Mouse (Mus musculus) adrenal gland, postnatal 14 days (tissue): ENCODE data around the gene D930020B18Rik. TPM values are rescaled to one million over a fixed set of nuclear protein-coding genes. Genes with fewer than 3 reads are reported as not detected.

ENCODE experiments used
- DNase-seq: peaks from one replicate; pipeline ENCODE4 v3.0.0; 2021; ENCODE audit warnings: mixed read lengths
- total RNA-seq: library from RNA; stranded (reverse); gene quantifications from 2 replicates; pipeline ENCODE4 v1.2.3, GENCODE M21; 2021

D930020B18Rik gene
- total RNA-seq, 1 experiment from 2014 or later, result not detected

DNA sequence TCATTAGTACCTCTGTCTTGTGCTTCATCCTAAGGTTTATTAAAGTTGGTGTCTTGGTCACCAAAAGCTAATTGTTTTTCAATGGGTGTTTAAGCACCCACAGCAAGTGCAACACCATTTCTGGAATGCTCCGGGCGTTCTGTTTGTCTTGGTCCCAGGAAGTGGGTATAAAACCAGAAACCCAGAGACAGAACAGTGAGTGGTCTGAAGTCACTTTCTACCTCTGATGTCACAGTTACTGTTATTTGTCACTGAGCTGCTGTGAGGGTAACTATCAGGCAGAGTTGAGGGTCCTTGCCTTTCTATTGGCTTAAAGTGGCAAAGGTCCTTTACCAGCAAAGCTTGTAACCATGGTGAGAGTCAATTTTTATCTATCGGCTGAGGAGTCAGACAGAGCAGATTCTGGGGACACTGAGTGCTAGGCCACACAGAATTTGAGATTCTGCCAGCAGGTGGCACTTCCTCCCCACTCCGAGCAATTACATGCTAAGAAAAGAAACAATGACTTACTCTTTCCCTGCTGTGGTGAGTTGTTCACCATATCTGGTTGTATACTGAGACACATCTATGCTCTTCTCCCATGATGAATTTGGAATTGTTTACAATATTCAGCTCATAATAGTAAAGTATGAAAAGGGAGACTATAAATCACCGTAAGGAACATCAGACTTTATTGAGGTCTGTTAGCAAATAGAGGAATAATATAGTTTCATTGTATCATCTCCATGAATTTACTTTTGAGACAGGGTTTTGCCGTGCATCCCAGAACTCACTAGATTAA is 1.0 kb upstream of the D930020B18Rik start:
- DNase-seq, result peak; percentile 21

DNA sequence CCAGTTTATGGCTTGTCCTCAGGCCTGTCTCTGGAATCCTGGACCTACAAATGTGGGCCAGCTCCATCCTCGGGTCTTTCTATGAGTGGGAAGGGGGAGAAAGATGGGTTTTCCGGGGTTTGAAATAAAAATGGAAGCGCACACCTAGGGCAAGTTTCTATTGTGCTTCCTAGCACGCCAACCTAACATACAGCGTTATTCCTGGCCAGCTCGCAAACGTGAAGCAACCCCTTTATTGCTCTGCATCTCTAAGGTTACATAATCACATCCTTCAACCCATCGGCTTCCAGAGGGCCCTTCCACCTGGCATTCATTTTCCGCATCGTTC is 480 bp upstream of the D930020B18Rik start:
- no peak for DNase-seq

DNA sequence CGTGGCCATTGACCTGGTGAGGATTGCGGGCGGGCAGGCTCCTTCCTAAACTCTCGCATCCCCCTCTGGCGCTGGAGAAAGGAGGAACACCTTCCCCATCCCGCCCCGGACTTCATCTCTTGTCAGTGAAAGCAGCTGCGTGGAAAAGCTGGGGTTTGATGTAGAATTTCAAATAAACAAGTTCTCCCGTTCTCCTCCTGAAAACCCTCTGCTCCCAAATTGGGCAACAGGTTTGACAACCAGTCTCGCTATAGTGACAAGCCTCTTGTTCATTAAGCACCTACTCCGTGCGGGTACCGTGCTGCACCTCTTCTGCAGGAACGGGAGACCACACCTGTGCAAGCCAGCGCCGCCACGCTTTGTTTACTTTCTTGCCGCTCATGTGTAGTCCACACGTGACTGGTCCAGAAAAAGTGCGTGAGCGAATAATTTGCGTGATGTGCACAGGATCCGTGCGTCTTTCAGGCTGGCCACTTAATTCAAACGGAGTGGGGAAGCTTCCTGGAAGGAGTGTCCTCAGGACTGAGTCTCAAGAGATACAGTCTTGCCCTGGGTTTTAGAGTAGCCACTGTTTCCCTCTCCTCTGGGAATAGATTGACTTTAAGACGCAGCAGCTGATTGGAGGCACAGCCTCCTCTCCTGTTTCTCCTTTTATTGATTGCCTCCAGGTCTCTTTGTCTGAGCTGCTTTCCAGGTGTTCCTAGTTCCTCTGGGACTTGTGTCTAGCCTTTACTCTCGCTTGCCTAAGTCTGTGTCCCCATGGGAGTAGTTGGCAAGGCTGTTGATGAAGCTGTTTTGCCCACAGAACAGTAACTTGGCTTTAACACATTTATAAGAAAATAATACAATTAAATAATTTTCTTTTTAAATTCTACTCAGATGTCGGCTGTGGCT is 913 bp downstream of the D930020B18Rik start:
- DNase-seq, result peak; percentile 20

DNA sequence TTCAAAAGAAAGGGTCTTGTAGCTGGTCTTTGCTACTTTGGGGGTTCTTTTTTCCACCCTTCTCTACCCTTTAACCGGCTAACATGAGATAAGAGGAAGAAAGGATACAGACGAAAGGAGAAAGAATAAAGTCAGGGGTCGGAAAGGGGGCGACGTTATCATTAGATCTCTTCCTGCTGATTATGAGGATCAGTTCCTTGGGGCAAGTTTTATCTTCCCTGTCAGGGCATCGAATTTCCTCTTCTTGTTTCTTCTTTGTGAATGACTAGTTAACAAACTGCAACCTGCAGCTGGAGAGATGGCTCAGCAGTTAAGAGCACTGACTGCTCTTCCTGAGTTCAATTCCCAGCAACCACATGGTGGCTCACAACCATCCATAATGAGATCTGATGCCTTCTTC is 4.9 kb downstream of the D930020B18Rik start:
- no peak for DNase-seq

DNA sequence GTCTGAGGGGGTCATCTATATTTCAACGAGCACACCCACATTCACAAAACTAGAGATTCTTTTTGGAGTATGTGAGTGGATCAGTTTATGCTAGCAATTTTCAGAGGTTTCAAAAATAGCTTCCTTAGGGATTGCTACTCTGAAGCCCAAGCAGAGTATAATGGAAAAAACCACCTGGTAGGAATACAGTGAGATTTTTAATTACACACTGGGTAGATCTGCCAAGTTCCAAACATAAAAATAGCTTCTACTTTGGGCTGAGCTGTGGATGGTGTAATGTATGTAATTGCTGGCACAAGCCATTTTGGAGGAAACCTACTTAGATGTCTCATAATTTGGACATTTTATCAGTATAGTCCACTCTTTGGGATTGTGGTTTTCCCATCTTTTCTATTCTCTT is 11.7 kb downstream of the D930020B18Rik start:
- no peak for DNase-seq

DNA sequence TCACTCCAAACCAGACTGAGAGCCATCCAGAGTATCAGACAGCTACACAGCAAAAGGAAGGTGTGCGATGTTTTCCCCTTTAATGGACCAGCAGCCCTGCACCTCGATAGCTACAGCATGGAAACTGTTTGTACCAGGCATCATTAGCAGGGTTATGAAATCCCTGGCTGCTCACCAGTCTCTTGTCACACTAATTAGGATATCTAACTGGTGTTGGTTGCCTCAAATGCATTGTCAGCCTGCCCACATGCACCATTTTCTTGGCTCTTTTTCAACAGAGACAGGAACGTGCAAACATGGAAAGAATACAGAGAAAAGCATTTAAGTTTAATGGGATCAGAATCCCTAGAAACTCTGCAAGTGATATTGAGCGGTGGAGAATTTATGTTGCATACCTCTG is 14.5 kb downstream of the D930020B18Rik start:
- DNase-seq, result no peak

DNA sequence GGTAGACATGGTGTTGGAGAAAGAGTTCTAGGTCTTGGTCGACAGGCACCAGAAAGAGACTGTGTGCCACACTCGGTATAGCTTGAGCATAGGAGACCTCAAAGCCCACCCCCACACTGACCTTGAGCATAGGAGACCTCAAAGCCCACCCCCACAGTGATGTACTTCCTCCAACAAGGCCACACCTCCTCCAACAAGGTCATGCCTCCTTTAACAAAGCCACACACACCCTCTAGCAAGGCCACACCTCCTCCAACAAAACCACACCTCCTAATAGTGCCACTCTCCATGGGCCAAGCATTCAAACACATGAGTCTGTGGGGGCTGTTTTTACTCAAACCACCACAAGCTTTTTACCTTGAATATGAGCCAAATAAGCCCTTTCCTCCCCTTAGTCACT is 21.3 kb downstream of the D930020B18Rik start:
- no peak for DNase-seq

DNA sequence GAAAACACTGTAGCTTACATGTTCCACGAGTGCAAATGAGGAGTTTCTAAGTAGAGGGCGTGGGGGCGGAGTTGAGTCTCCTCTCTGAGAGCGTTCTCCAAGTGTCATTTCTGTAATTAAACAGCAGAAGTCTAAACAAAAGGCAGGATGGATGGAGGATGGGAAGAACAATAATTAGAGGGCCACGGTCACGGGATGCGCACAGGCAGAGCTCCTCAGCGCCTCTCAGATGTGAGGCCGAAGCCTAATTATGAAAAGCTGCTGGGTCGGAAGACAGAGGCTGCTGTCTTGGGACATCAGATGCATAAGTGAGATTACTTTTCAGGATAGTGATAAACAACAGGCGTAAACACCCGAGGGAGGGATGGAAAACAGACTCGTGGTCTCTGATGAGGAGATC is 22.2 kb downstream of the D930020B18Rik start:
- DNase-seq, result no peak

DNA sequence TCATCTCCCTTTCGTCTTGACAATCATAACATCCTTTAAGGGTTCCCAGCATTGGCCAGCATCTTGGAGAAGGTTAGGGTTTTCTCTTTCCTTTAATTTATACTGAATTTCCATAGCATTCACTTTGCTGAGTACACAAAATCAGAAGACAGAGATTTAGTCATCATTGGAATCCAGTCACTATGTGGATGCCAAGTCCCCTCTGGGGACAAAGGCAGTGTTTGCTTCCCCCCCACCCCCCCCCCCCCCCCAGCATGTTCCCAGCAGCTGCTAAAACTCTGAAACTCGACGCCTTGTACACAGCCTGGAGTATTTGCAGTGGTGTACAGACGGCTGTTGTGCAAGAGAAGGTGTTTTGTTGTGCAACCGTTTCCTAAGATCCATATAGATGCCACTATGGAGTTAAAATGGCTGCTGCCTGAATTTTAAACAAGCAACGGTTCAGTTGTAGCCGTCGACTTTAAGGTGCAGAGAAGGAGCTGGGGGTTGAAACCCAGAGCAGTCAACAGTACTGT is 24.3 kb downstream of the D930020B18Rik start:
- DNase-seq, result no peak

DNA sequence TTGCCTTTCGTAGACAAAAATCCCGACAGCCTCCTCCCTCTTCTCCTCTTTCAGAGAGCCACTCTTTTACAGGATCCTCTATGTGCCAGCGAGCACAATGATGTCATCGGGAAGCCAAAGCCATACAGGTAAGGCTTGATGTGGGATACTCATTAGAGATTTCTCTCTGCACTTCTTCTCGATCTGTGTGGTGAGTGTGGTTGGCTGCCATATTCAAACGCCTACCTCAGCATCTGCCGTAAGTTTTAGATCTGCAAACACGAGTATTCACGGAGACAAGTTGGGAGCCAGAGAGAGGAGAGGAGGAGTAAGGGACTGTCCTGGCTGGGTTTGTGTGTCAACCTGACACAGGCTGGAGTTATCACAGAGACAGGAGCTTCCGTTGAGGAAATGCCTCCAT is 27.7 kb downstream of the D930020B18Rik start:
- no peak for DNase-seq

DNA sequence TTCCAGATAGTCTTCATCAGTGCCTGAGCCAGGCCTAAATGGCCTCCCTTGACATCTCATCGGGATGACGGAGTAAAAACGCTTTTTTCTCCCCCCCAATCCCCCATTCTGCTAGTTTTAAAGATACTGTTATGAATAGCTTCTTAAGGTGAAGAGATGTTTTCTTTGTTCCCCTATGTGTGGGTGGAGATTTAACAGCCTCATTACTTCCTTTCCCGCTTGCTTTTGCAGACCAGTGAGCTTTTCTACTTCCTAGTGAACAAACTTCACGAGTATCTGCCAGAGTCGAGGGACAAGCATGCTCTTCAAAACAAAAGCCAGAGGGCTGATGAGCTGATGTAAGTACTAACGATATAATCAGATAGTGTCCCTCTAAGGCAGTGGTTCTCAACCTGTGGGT is 35.6 kb downstream of the D930020B18Rik start:
- DNase-seq, result no peak

DNA sequence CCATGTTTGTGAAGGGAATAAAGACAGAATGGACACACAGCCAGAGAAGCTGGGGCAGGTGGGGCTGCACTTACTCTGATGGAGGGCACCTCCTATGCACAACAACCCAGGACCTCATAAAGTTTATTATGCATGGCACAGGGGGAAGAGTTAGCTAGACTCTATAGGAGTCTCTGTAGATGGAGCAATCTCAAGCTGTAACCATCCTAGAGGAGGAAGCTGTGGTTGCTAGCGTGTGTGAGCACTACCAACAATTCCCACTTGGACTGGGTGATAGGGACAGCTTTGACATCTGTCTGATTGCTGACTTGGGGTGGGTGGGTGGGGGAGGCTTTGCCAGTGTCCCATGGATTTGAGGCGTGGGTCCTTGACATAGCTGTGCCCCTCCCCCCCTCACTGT is 39.5 kb downstream of the D930020B18Rik start:
- DNase-seq, result no peak

DNA sequence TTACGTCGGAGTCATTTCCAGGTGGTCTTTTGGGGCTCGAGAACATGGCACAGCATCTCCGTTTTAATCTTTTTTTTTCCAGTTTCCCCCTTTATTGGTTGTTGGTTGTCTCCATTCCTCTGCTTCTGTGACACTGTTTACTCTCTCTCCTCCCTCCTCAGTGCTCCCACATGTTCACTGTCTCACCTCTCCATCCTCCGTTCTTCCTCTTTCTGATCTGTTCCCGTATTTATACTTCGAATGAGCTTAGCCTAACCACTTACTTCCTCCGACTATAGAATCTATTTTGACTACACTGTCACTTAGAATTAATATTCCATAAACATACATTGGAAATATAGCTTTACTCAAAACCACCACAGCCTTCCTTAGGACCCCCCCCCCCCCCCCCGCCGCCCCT is 41.2 kb downstream of the D930020B18Rik start:
- no peak for DNase-seq

DNA sequence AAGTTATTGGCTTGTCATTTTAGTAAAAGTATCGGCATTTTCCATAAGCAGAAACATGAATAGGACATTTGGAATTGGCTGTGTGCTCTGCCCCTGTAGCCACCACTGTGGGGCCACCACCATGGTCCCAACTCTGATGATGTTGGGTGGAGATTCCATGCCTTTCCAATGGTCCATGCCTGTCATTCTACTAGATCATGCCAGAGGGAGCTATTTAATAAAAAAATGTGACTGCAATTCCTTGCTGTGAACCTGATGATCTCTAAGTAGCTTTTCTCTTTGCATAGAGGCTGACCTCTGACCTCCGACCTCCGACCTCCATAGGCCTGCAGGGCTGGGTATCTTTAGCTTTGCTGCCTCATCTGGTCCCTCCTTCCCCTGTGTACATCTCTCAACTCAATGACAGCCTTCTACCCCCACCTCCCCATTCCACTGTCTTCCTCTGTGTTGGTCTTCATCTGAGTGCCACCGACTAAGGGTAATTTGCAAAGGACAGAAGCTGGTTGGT is 44.8 kb downstream of the D930020B18Rik start:
- peak; percentile 17 for DNase-seq

DNA sequence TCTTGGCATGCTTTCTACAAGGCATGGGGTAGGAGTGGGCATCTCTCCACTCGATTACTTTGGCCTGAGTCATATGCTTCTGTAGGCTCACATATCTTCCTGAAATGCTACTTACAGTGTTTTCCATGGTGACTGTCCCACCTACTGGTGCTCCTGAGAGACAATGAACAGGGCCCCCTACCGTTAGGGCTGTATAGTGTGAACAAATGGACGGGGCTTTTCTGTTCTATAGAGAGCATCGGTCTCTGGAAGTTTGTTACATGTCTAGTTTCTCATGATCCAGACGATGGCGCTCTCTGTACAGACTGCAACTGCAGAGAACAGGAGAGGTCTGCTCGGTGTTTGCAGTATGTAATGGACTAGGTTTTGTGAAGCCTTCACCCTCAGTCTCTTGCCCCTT is 46.1 kb downstream of the D930020B18Rik start:
- no peak for DNase-seq

DNA sequence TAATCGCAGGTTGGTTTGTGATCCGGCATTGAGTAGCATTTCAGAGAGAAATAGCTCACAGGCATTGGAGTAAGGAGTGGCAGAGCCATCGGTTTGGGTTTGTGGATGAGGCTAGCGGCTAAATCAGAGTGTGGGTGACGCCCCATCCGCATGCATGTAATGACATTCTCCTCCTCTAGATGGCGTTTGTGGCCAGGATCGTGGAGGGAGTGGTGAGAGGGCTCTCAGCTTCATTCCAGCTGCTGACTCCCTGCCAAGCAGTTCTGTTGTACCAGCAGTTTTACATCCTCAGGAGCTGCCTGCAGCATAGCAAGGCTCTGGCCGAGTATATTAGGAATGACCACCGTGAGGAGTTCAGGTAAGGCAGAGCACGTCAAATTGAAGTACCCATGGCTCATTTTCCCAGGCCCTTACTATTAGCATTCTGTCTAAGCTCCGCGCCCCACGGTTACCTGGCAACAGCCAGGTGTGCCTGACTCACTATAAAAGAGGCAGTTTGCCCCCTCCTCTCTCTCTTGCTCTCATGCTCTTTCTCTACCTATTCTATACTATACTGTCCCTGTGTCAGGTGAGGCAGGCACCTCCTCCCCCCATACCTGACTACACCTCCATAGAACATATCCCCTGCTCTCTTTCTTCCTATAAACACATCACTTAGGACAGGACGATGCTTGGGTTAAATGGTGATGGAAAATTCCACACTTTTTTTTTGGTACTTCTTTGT is 48.4 kb downstream of the D930020B18Rik start:
- DNase-seq, result peak; percentile 86

DNA sequence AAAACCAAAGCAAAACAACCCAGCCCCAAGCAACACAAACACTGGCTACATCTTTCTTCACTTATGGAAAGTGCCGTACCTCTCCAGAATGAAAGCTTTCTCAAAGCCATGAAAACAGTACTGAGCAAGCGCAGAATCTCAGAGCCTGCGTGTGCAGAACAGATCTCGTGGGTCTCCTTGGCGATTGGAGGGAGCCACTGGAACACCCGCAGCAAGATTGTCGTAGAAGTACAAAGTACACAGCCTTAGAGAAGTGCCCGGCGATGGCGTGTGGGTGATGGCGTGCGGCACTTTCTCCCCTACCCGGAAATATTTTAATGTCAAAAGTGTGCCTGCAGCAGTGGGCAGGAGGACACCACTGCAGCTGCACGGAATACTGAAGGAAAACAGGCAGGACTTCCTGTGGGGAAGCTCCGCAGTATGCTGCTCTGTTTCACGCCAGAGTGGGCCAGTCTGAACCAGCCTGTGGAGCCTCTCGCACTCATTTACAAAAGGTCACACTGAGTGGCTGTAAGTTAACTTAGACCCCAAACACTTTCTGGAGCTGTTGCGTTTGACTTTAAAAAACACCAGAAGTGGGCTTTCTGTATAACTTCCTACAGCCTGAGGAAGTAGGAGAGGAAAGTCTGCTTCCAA is 51.7 kb downstream of the D930020B18Rik start:
- DNase-seq, result no peak

DNA sequence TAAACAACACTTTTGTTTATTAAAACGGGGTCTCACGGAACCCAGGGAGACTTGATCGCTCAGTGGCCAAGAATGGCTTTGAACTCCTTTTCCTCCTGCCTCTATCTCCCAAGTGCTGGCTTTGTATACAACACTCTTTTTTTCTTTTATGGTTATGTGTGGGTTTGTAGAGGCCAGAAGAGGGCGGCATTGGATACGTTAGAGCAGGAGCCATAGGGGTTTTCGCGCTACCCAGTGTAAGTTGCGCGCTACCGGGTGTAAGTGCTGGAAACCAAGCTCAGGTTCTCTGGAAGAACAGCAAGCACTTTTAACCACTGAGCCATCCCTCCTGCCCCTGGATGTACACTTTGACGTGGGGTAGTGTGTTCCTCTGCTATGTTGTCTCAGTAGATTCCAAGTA is 53.2 kb downstream of the D930020B18Rik start:
- no peak for DNase-seq

DNA sequence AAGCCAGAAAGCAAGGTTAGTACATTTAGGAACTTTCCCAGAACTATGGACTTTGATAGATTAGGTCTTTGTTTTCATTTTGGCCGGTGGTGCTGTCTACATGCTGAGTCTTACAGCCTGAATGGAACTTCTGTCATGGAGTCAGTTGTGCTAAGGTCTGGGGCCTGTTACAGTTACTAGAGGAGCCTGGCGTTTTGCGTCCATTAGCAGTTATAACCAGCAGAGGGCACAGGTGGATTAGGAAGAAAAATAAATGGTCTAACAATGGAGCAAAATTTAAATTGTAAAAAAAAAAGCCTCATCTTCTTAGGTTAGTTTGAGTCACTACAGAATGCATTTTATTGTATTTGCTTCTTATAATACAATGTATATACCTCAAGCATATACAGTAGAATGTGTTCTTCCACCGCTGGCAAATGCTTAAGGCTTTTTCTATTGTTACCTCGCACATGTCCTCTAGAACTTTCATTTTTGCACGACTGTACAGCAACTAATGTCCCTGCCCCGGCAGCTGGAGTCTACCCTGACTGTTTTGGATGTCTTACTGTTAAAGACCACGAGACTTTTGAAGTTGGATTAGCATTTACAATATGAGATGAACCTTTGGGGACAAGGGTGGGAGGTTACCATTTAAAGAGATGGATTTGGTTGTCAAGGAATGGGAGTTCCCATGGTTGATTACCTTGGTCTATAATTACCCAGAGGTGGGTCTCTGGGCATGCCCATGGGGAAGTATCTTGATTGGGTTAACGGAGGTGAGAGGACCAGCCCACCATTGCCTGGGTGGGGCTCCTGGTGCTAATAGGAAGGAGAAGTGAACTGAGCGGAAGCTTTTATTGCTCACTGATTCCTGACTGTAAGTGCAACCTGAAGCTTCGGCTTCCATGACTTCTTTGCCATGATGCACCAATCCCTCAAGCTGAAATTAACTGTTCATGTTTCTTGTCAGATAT is 60.2 kb downstream of the D930020B18Rik start:
- DNase-seq, result peak; percentile 59

DNA sequence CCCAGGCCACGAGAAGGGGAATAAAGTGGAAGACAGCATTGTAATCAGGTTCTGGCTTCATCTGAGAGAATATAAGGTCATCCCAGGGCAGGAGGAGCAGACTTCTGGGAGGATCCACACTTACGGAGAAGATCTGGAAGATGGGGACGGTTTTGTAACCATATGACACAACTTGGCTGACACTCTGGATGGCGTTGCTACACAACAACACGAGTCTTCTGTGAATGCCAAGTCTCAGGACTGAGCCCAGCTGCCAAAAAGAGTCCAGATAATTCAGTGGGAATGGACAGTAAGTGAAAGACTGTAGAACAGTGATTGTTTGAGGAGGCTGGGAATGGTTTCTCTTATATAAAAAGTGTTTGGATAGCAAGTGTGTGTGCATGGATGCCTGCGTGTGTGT is 62.2 kb downstream of the D930020B18Rik start:
- peak; percentile 40 for DNase-seq

DNA sequence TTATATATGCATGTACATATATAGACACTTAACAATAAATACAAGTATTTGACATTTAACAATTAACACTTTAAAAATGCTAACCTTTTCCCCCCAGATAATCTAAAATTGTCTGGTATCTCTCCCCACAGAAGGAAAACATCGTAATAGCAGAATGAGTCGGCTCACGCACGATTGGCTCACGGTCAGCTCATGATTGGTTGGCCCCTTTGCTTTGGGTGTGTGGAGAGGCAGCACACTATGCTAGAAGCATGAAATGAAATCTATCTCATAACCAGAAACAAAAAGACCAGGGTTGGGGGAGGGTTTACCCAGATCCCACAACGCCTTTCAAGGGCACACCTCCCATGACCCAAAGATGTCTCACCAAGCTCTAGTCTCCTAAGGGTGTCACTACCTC is 63.5 kb downstream of the D930020B18Rik start:
- DNase-seq, result peak; percentile 13
